Mouse (Mus musculus): Measurements from ENCODE around the gene Lipc.

- TF ChIP-seq CTCF (IDR thresholded peaks at IDR 0.05; ENCODE audit: control insufficient read depth, insufficient read depth, low read length): no peak
- no peak for TF ChIP-seq POLR2A (IDR thresholded peaks at IDR 0.05; ENCODE audit: borderline replicate concordance, control insufficient read depth, low read depth, low read length)
These were observed 117.8 kb downstream of the Lipc start for GRCm38 (mm10) chr9:70834217-70834616.

Measured in bone marrow, adult 2 months (tissue).